Mouse (Mus musculus): ENCODE measurements around the gene Coq2.

Gene Coq2

GRCm38 (mm10) chr5:100619586-100620275 is 55.2 kb downstream of the Coq2 start:
- no peak for DNase-seq

DNA sequence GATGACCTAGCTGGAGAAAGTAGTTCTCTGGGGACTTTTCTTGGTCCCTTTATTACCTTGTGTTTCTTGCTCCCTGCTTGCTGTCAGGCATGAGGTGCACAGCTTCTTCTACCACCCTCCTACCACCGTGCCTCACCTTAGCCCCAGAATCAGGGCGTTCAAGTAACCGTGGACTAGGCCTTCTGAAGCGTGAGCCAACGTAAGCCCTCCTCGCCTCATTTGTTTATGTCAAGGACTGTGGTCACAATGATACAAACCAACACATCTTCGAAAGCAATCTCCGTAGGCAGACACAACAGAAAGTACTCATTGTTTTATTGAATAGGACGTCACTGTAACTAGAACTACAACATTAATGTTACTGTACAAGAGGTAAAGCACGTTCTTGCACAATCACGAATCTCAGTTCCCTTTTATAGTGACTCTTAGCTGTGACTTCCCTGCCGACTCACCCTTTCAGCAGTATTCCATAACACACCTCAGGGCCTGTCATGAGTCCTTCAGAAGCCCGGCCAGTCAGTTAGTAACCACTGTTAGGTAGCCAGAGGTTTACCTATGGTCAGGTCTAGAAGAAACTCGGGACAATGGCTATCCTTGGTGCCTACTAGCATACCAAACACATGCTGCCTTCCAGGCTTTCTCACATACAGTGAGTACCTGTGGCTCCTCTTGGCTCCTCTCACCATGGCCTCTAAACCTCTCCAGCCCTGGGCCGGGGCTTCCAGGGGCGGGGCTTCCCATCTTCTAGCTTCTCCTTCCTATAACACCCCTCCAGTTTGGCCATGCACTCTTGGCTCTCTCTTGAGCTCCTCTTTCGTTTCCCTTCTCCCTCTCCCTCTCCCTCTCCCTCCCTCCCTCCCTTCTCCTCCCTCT is 60.8 kb downstream of the Coq2 start:
- no peak for DNase-seq

DNA sequence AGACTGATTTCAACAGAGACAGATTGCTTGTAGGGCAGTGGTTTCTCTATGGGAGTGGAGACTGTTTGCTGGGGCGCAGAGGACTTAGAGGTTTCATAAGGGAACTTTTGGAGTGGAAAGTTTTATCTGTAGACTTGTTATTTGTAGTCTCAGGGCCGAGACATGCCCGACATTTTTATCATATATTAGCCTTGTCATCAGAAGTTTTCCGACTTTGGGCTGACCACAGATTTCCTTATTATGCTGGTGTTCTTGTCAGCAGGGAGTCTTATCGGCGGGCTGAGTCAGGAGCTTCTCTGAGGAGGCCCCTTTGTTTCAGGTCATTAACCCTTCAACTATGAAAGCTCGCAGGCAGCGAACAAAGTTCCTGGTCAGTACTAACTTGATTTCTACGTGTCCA is 67.1 kb downstream of the Coq2 start:
- no peak for DNase-seq

- no peak for DNase-seq
Measured at GRCm38 (mm10) chr5:100607090-100607762, 67.7 kb downstream of the Coq2 start.

DNA sequence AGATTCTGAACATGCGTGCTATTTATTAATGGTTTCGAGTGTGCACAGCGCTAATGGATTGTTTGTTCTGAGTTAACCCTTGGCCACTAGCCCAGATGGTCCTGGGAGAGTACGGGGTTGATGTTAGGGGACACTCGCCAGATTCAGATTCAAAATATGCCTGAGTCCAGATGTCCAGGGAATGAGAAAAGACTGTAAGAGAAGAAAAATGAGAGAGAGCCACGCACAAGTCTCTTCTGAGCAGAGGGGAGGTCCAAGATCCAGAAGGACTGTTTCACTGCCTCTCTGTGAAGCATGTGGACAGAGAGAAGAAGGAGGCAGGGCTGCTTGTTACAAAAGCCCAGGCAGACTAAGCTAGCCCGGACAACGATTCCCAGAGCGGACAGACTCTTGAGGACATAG is 69.1 kb downstream of the Coq2 start:
- no peak for DNase-seq
